Mouse (Mus musculus) liver, embryonic 12.5 days (tissue): ENCODE data around the gene Mchr1. TPM values are rescaled to one million over a fixed set of nuclear protein-coding genes. Genes with fewer than 3 reads are reported as not detected.

Source experiments
- ATAC-seq: fragments of 200-750 bp; cut with Nextera tagmentation; 2 replicates; pipeline ENCODE4 v1.8.0; 2017; ENCODE audit warnings: moderate number of reproducible peaks, mild to moderate bottlenecking, moderate library complexity
- H3K27ac ChIP-seq: fragments of 300-500 bp; sonication (generic); 2 replicates; pipeline ENCODE4 v1.5.1; 2016; ENCODE audit warnings: mild to moderate bottlenecking
- H3K27me3 ChIP-seq: fragments of 300-500 bp; sonication (generic); replicated peaks from 2 replicates; pipeline ENCODE4 v1.6.1; 2016; ENCODE audit warnings: mild to moderate bottlenecking, moderate library complexity
- H3K36me3 ChIP-seq: fragments of 300-500 bp; sonication (generic); 2 replicates; pipeline ENCODE4 v1.6.1; 2016; ENCODE audit warnings: mild to moderate bottlenecking, moderate library complexity
- H3K4me1 ChIP-seq: fragments of 300-500 bp; sonication (generic); 2 replicates; pipeline ENCODE4 v1.6.1; 2016
- H3K4me2 ChIP-seq: fragments of 300-500 bp; sonication (generic); 2 replicates; pipeline ENCODE4 v1.6.1; 2016; ENCODE audit warnings: mild to moderate bottlenecking, moderate library complexity
- H3K4me3 ChIP-seq: fragments of 300-500 bp; sonication (generic); 2 replicates; pipeline ENCODE4 v1.5.1; 2016; ENCODE audit warnings: mild to moderate bottlenecking, moderate library complexity
- H3K9ac ChIP-seq: fragments of 300-500 bp; sonication (generic); 2 replicates; pipeline ENCODE4 v1.6.1; 2016; ENCODE audit warnings: mild to moderate bottlenecking, moderate library complexity
- H3K9me3 ChIP-seq: fragments of 300-500 bp; sonication (generic); replicated peaks from 2 replicates; pipeline ENCODE4 v1.6.1; 2016; ENCODE audit warnings: mild to moderate bottlenecking, moderate library complexity
- WGBS: fragments of 180-500 bp; shearing (Covaris S2); methylation state at CpG from one replicate; pipeline ENCODE4 v1.1.7; 2016; ENCODE audit not compliant: insufficient replicate concordance; 5-methylcytosine and 5-hydroxymethylcytosine counted together
- polyA plus RNA-seq: library from polyadenylated mRNA; unstranded; fragments of >200 nt; fragmentation: Nextera tagmentation; extraction: Ambion mirVana; gene quantifications from 2 replicates; pipeline ENCODE4 v1.2.1, GENCODE M21; 2016

Gene Mchr1
- polyA plus RNA-seq, 1 experiment from 2014 or later = not detected

DNA sequence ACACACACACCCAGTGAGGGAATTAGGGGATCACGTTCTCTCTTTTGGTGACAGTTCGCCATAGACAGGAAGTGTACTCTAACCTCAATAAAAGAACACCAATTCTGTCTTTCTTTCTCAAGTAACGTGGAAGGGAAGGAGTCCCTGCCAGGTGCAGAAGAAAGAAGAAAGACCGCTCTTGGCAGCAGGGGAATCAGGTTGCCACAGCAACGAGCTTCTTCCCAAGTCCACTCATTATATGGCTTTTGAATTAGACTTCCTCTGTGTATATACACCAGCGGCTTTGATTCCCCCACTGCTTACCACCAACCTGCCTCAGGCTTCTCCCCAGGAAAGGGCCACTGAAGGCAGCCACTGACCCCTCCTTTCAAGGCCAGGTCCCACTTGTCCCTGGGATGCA lies 19.8 kb downstream of the Mchr1 start:
- 0 out of 2 replicates have a peak, but pooled peaks cover 6% of the 10 kb centered on the region for H3K27me3 ChIP-seq
- 59% methylated on average over 6 of the region's 6 CpGs for WGBS
- H3K9ac ChIP-seq = no peak overlapping the region
- H3K4me3 ChIP-seq = no peak overlapping the region
- H3K9me3 ChIP-seq = no peaks in the 10 kb centered on the region
- no peak for ATAC-seq
- H3K4me2 ChIP-seq = no peak overlapping the region
- H3K27ac ChIP-seq = no peak overlapping the region
- no peaks in the 10 kb centered on the region for H3K36me3 ChIP-seq
- H3K4me1 ChIP-seq = no peaks in the 10 kb centered on the region

DNA sequence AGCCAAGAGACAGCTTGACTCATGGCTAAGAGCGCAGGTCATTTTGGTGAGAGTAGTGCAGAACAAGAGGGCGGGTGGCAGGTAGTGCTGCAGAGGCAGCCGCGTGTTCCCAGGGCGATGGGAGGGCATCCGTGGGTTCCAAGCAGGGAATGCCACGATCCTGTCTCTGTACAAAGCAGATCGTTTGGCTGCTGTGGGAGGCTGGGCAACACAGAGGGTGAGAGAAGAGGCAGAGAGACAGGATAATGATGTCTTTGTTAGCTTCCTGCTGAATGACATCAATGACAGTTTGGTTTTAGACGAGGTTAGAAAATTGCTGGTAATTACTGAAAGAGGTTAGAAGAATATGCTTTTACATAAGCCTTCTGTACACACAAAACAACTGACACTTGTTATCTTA lies 23.0 kb downstream of the Mchr1 start:
- Histone ChIP-seq H3K9me3 (no peaks in the 10 kb centered on the region), H3K4me2 (no peak overlapping the region), H3K27me3 (0 out of 2 replicates have a peak, but pooled peaks cover 6% of the 10 kb centered on the region), H3K4me1 (no peaks in the 10 kb centered on the region), H3K9ac (no peak overlapping the region), H3K27ac (no peak overlapping the region), H3K36me3 (no peaks in the 10 kb centered on the region), H3K4me3 (no peak overlapping the region)
- ATAC-seq = no peak
- 56% methylated on average over 9 of the region's 9 CpGs for WGBS

GRCm38 (mm10) chr15:81259304-81259703 lies 24.0 kb downstream of the Mchr1 start:
- 66% methylated on average over 5 of the region's 5 CpGs for WGBS
- Histone ChIP-seq H3K4me1 (no peaks in the 10 kb centered on the region), H3K36me3 (no peaks in the 10 kb centered on the region), H3K9me3 (no peaks in the 10 kb centered on the region), H3K9ac (no peak overlapping the region), H3K4me2 (no peak overlapping the region), H3K27me3 (0 out of 2 replicates have a peak, but pooled peaks cover 6% of the 10 kb centered on the region), H3K4me3 (no peak overlapping the region), H3K27ac (no peak overlapping the region)
- ATAC-seq = no peak

DNA sequence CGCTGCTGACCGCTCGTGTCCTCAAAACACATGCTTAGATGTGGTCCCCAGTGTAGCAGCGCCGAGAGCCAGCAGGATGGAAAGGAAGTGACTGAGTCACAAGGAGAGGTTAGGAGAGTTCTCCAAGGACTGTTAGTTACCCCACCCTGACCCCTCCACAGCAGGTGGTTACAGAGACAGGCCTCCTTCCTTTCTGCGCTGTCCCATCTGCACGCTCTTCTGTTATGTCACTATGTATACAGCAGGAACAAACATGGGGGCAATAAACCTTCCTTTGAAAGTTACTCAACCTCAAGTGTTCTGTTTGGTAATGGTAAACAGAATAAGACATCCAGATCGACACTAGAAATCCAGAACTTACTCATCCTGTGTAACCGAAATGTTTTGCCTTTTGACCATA lies 24.9 kb downstream of the Mchr1 start:
- no peak overlapping the region for H3K4me2 ChIP-seq
- H3K4me1 ChIP-seq = no peaks in the 10 kb centered on the region
- peaks cover 13% of the 10 kb centered on the region; the same call in 1 of the 2 replicates for H3K27me3 ChIP-seq
- H3K9me3 ChIP-seq = no peaks in the 10 kb centered on the region
- no peak overlapping the region for H3K27ac ChIP-seq
- no peaks in the 10 kb centered on the region for H3K36me3 ChIP-seq
- ATAC-seq = no peak
- no peak overlapping the region for H3K4me3 ChIP-seq
- no peak overlapping the region for H3K9ac ChIP-seq
- WGBS = 64% methylated on average over 9 of the region's 9 CpGs

- Histone ChIP-seq H3K4me3 (no peak overlapping the region), H3K4me2 (no peak overlapping the region), H3K4me1 (no peaks in the 10 kb centered on the region), H3K27me3 (peaks cover 8% of the 10 kb centered on the region; the same call in 1 of the 2 replicates), H3K36me3 (no peaks in the 10 kb centered on the region), H3K27ac (no peak overlapping the region), H3K9me3 (no peaks in the 10 kb centered on the region), H3K9ac (no peak overlapping the region)
- WGBS = 42% methylated on average over 16 of the region's 16 CpGs
- no peak for ATAC-seq
Observed at GRCm38 (mm10) chr15:81264392-81265095, 29.2 kb downstream of the Mchr1 start.

DNA sequence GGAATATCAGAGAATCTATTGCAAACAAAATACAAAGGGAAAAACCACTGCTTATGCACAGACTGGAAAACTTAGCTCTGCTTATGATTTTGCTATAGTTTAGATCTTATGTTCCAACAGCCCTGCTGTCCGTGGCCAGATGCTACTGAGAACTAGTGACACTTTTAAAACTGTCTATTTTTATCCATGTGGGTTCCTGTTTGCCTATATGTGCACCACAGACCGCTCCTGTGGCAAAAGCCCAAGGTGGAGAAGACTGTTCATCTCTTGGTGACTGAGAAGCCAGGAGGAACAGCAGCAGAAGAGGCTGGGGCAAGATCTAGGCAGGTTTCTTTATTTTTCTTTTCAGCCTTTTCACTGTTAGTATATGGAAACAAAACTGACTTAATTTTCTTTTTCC lies 32.1 kb downstream of the Mchr1 start:
- Histone ChIP-seq H3K4me2 (no peak overlapping the region), H3K27me3 (peaks cover 15% of the 10 kb centered on the region; the same call in 1 of the 2 replicates), H3K4me1 (no peaks in the 10 kb centered on the region), H3K9ac (no peak overlapping the region), H3K4me3 (no peak overlapping the region), H3K27ac (no peak overlapping the region), H3K9me3 (no peaks in the 10 kb centered on the region), H3K36me3 (no peaks in the 10 kb centered on the region)
- ATAC-seq = no peak
- 26% methylated on average over 2 of the region's 2 CpGs for WGBS

DNA sequence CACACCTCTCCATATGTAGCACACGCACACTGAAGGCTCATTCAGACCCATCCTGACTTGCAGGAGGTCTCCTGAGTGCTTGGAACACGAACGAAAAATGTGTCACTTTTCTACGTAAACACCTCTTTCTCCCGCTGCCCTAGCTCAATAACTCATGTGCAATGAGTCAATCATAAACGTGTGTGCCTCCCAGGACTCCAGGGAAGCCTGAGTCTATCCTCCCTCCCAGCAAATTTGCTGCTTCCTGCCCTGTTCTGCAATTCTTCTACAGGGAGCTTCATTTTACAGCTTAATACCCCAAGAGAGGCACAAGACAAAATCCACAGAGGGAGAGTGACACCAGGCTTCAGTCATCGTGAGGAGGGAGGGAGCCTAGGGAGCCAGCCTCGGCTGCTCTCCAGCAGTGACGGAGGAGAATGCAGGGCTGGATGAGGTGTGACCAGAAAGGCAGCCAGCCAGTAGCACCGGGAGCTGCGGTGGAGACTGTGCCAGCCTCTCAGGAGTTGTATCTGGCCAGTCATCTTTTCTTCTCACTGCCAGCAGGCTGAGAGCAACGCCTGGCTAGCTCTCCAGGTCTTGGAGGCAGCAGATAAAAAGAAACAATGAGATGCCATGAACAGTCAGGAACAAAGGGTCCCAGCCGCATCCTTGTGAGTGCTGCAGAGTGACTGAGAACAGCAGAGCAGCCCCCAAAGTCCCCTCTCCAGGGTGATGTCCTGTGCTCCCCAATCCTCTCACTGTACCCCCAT lies 37.2 kb downstream of the Mchr1 start:
- Histone ChIP-seq H3K9ac (no peak overlapping the region), H3K4me3 (no peak overlapping the region), H3K4me2 (no peak overlapping the region), H3K4me1 (peaks cover 3% of the 10 kb centered on the region), H3K9me3 (no peaks in the 10 kb centered on the region), H3K36me3 (no peaks in the 10 kb centered on the region), H3K27me3 (peaks cover 7% of the 10 kb centered on the region; the same call in 1 of the 2 replicates), H3K27ac (no peak overlapping the region)
- no peak for ATAC-seq
- WGBS = 25% methylated on average over 13 of the region's 13 CpGs

DNA sequence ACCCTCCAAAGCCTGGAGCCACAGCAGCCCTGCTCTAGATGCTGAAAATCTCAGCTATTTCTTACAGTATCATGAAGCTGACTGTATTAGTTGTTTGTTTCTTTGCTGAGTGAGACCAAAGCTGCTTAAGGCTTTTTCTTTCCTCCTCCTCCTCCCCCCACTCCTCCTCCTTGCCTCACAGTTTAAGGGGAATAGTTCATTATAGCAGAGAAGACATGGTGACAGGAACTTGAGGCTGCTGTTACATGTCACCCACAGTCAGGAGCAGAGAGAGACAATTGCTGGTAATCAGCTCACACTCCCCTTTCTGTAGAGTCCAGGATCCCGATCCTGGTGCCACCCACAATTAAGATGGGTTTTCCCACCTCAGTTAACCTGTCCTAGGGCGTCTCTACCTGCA lies 38.1 kb downstream of the Mchr1 start:
- no peak overlapping the region for H3K9ac ChIP-seq
- H3K9me3 ChIP-seq = no peaks in the 10 kb centered on the region
- H3K36me3 ChIP-seq = no peaks in the 10 kb centered on the region
- WGBS = 42% methylated on average over 2 of the region's 2 CpGs
- H3K4me1 ChIP-seq = peaks cover 3% of the 10 kb centered on the region
- H3K4me3 ChIP-seq = no peak overlapping the region
- H3K4me2 ChIP-seq = no peak overlapping the region
- H3K27me3 ChIP-seq = peaks cover 7% of the 10 kb centered on the region; the same call in 1 of the 2 replicates
- no peak overlapping the region for H3K27ac ChIP-seq
- ATAC-seq = no peak

- Histone ChIP-seq H3K9me3 (no peaks in the 10 kb centered on the region), H3K4me1 (peaks cover 3% of the 10 kb centered on the region), H3K36me3 (no peaks in the 10 kb centered on the region), H3K27ac (no peak overlapping the region), H3K4me2 (no peak overlapping the region), H3K4me3 (no peak overlapping the region), H3K9ac (no peak overlapping the region), H3K27me3 (no peaks in the 10 kb centered on the region; the same call in 1 of the 2 replicates)
- WGBS = 45% methylated on average over 11 of the region's 11 CpGs
- no peak for ATAC-seq
Observed at GRCm38 (mm10) chr15:81277928-81278327, 42.6 kb downstream of the Mchr1 start.

DNA sequence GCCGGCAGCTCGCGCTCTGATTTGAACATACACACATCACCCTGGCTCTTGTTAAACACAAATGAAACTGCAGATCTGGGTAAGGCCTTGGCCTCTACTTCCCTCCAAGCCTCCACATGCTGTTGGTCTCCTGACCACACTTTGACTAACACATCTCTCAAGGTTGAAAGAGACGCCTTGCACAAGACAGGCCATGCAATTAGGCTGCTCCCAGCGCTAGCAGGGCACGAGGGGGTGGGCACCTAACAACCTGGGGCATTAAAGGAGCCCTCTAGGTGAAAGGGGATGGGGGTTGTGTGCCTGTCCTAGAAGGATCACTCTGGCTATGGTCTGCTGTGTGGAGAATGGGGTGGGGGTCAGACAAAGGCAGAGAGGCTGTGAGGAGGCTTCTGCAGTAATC lies 43.4 kb downstream of the Mchr1 start:
- Histone ChIP-seq H3K27me3 (no peaks in the 10 kb centered on the region; the same call in 1 of the 2 replicates), H3K9me3 (no peaks in the 10 kb centered on the region), H3K4me3 (no peak overlapping the region), H3K4me1 (peaks cover 3% of the 10 kb centered on the region), H3K4me2 (no peak overlapping the region), H3K27ac (no peak overlapping the region), H3K9ac (no peak overlapping the region), H3K36me3 (no peaks in the 10 kb centered on the region)
- 79% methylated on average over 6 of the region's 6 CpGs for WGBS
- ATAC-seq = no peak

DNA sequence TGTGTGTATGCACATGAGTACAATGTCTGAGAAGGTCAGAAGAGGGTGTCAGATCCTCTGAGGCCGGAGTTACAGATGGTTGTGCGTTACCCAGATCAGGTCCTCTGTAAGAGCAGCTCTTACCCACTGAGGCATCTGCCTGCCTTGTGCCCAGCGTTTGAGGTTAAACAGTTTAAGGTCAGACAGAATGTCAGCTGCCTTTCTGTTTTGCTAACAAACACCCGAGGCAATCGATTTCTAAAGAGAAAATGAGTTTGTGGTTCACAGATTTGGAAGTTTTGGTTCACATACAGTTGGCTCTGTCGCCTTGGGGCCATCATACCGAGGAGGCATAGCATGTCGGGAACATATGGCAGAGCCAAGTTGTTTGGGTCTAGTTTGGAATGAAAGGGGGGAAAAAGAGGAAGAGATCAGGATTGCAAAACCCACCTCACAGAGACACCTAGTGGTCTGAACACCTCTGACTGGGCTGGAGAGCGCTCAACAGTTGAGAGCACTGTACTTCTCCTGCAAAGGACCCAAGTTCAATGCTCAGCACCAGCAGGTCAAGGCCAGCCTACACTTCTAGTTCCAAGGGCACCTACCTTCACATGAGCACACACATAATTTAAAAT lies 48.9 kb downstream of the Mchr1 start:
- Histone ChIP-seq H3K9ac (no peak overlapping the region), H3K4me2 (no peak overlapping the region), H3K4me1 (no peaks in the 10 kb centered on the region), H3K9me3 (no peaks in the 10 kb centered on the region), H3K4me3 (no peak overlapping the region), H3K36me3 (no peaks in the 10 kb centered on the region), H3K27ac (no peak overlapping the region), H3K27me3 (no peaks in the 10 kb centered on the region)
- WGBS = 65% methylated on average over 9 of the region's 9 CpGs
- no peak for ATAC-seq
